Mouse (Mus musculus) lung, adult 2 months (tissue): ENCODE data around the gene Gdpd5.

Source experiments
- CTCF ChIP-seq: fragments of 200-500 bp; IDR thresholded peaks from 2 replicates; pipeline ENCODE4 v1.5.1; 2011; ENCODE audit warnings: mild to moderate bottlenecking, low read length, control low read depth; ENCODE audit not compliant: insufficient read depth
- POLR2A ChIP-seq: fragments of 200-500 bp; IDR thresholded peaks from 2 replicates; pipeline ENCODE4 v1.6.1; 2011; ENCODE audit warnings: low read depth, mild to moderate bottlenecking, control low read depth, low read length, borderline replicate concordance; ENCODE audit errors: extremely low read depth

DNA sequence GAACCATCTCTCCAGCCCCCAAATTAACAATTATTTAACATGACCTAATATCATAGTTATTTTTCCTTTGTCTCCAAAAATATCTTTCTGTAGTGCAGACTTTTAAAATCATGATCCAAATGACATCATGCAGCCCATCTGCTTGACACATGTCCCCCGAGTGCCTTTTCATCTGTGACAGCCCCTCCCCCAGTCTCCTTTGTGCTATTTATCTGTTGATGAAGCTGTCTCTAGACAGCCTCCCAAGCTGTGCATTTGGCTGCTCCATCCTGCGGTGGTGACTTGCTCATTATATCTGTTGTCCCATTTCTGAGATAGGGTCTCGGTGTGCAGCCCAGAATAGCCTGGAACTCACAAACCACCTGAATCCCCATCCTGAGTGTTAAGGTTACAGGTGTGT, 68.5 kb downstream of the Gdpd5 start:
- TF ChIP-seq CTCF: no peak
- TF ChIP-seq POLR2A: no peak
